Mouse (Mus musculus): ENCODE measurements around the gene Madcam1. TPM values are rescaled to one million over a fixed set of nuclear protein-coding genes. Genes with fewer than 3 reads are reported as not detected.

Madcam1 gene
- under 1 TPM in 1 of 2 experiments, not detected in 1; 0.60 TPM for polyA plus RNA-seq (2017; shearing (Covaris generic))

- no peak for ATAC-seq
Observed at GRCm38 (mm10) chr10:79664131-79664665, at the start of gene Madcam1. Gene Madcam1, plus strand, starts transcription at chr10:79664559.

- no peak for ATAC-seq
Observed at GRCm38 (mm10) chr10:79615860-79616259, 48.5 kb upstream of the Madcam1 start.

GRCm38 (mm10) chr10:79616376-79616775 is 48.0 kb upstream of the Madcam1 start:
- no peak for ATAC-seq

GRCm38 (mm10) chr10:79623950-79624349 is 40.4 kb upstream of the Madcam1 start:
- no peak for ATAC-seq

- no peak for ATAC-seq
Observed at GRCm38 (mm10) chr10:79625398-79625797, 39.0 kb upstream of the Madcam1 start.

- ATAC-seq: no peak
Observed at GRCm38 (mm10) chr10:79626156-79626555, 38.2 kb upstream of the Madcam1 start.

GRCm38 (mm10) chr10:79628377-79628776 is 36.0 kb upstream of the Madcam1 start:
- no peak for ATAC-seq

- ATAC-seq: no peak
Observed at GRCm38 (mm10) chr10:79631432-79631831, 32.9 kb upstream of the Madcam1 start.

- no peak for ATAC-seq
Observed at GRCm38 (mm10) chr10:79633006-79633777, 31.2 kb upstream of the Madcam1 start.

- ATAC-seq: no peak
Observed at GRCm38 (mm10) chr10:79636287-79636686, 28.1 kb upstream of the Madcam1 start.

- ATAC-seq: no peak
Observed at GRCm38 (mm10) chr10:79637128-79638110, 26.9 kb upstream of the Madcam1 start, which contains the start of gene Shc2. Gene Shc2, minus strand, starts transcription at chr10:79637918.

- no peak for ATAC-seq
Observed at GRCm38 (mm10) chr10:79638486-79639204, 25.7 kb upstream of the Madcam1 start.

- ATAC-seq: no peak
Observed at GRCm38 (mm10) chr10:79645711-79646110, 18.6 kb upstream of the Madcam1 start, which contains the start of gene Odf3l2. Gene Odf3l2, minus strand, starts transcription at chr10:79645738.

GRCm38 (mm10) chr10:79649070-79649751 is 15.1 kb upstream of the Madcam1 start:
- ATAC-seq: peak; percentile 49

- ATAC-seq: no peak
Observed at GRCm38 (mm10) chr10:79652789-79653188, 11.6 kb upstream of the Madcam1 start.

GRCm38 (mm10) chr10:79654946-79655395 is 9.4 kb upstream of the Madcam1 start:
- no peak for ATAC-seq

GRCm38 (mm10) chr10:79658829-79659228 is 5.5 kb upstream of the Madcam1 start:
- no peak for ATAC-seq

- no peak for ATAC-seq
Observed at GRCm38 (mm10) chr10:79660298-79660697, 4.1 kb upstream of the Madcam1 start.

- no peak for ATAC-seq
Observed at GRCm38 (mm10) chr10:79661861-79662260, 2.5 kb upstream of the Madcam1 start.

- no peak for ATAC-seq
Observed at GRCm38 (mm10) chr10:79665051-79665450, 692 bp downstream of the Madcam1 start.

GRCm38 (mm10) chr10:79666493-79666892 is 2.1 kb downstream of the Madcam1 start:
- ATAC-seq: no peak
